Mouse (Mus musculus): ENCODE measurements around the gene Adgrl1. TPM values are rescaled to one million over a fixed set of nuclear protein-coding genes. Genes with fewer than 3 reads are reported as not detected.
"Not testable (repeated sequence)": the region's sequence is repeated elsewhere in the genome, so short reads cannot be mapped to it uniquely, and the experiment has no call there.

The Adgrl1 gene
- polyA plus RNA-seq, 1 experiment: 327 TPM

DNA sequence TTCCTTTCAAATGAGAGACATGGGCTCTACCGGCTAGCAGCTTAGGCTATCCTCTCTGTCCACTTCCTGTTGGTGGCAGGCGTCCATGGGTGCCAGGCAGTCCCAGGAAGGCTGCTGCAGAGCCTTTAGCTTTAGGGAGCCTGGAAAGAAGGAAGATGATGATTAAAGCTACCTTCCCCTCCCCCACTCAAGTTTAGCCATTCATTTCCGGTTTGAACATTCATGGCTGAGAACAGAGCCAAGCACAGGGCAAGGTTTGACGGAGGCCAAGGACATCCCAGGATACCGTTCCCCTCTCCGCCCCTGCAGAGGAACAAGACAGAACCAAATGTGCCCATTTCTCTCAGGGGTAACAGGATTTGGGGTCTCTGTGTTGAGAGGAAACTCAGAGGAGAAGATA, 77.7 kb downstream of the Adgrl1 start:
- no peak for TF ChIP-seq POLR2A (IDR thresholded peaks at IDR 0.05; ENCODE audit: borderline replicate concordance, extremely low read depth, insufficient read depth, insufficient read length, poor library complexity, severe bottlenecking)
- TF ChIP-seq CTCF (IDR thresholded peaks at IDR 0.05; ENCODE audit: borderline replicate concordance, extremely low read depth, insufficient read depth, insufficient read length): no peak
- no peak for DNase-seq (ENCODE audit: low read depth)

DNA sequence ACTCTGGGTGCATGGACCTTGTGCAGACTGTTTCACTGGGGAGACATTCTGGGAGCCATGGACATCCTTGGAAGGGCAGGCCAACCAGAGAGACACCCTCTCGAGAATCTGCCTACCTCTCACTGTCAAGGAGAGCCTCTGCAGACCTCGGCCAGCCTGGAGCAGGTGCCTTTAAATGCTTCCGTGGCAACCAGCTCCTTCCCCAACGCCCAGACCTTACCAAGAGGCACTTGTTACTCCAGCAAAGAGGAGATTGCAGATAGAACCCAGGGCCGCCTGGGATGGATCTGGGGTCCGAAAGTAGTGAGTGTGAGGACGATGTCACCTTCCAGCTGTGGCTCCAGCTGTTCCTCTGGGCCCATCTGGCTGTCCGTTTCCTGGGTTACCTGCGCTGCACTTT, 78.3 kb downstream of the Adgrl1 start:
- DNase-seq (ENCODE audit: low read depth): no peak
- TF ChIP-seq POLR2A (IDR thresholded peaks at IDR 0.05; ENCODE audit: borderline replicate concordance, extremely low read depth, insufficient read depth, insufficient read length, poor library complexity, severe bottlenecking) (no peak), CTCF (IDR thresholded peaks at IDR 0.05; ENCODE audit: borderline replicate concordance, extremely low read depth, insufficient read depth, insufficient read length) (no peak)

DNA sequence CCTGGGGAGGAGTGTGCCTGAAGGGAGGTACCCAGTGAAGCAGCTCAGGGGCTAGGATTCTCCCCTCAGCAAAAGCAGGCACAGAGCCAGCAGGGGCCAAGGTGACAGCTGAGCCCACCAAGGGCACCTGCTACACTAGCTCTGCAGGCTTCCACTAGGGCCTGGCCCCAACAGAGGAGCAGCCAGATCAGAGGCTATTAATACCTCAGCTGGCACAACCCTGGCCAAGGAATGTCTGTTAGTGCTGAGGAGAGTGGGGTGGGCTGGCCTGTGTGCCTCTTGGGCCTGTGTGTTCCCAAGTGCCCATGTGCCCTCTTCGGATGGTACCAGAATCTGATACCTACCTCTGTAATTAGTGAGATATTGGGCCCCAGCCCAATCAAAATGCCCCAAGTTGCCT, 80.3 kb downstream of the Adgrl1 start:
- TF ChIP-seq CTCF (IDR thresholded peaks at IDR 0.05; ENCODE audit: borderline replicate concordance, extremely low read depth, insufficient read depth, insufficient read length): no peak
- no peak for TF ChIP-seq POLR2A (IDR thresholded peaks at IDR 0.05; ENCODE audit: borderline replicate concordance, extremely low read depth, insufficient read depth, insufficient read length, poor library complexity, severe bottlenecking)
- no peak for DNase-seq (ENCODE audit: low read depth)

- DNase-seq (ENCODE audit: low read depth): no peak
- TF ChIP-seq CTCF (IDR thresholded peaks at IDR 0.05; ENCODE audit: borderline replicate concordance, extremely low read depth, insufficient read depth, insufficient read length) (no peak), POLR2A (IDR thresholded peaks at IDR 0.05; ENCODE audit: borderline replicate concordance, extremely low read depth, insufficient read depth, insufficient read length, poor library complexity, severe bottlenecking) (no peak)
These were observed 80.9 kb downstream of the Adgrl1 start for GRCm38 (mm10) chr8:83980845-83981244.

GRCm38 (mm10) chr8:83981533-83981932, 81.6 kb downstream of the Adgrl1 start:
- TF ChIP-seq POLR2A (IDR thresholded peaks at IDR 0.05; ENCODE audit: borderline replicate concordance, extremely low read depth, insufficient read depth, insufficient read length, poor library complexity, severe bottlenecking) (no peak), CTCF (IDR thresholded peaks at IDR 0.05; ENCODE audit: borderline replicate concordance, extremely low read depth, insufficient read depth, insufficient read length) (no peak)
- DNase-seq (ENCODE audit: low read depth): no peak

- no peak for DNase-seq (ENCODE audit: low read depth)
- TF ChIP-seq CTCF (IDR thresholded peaks at IDR 0.05; ENCODE audit: borderline replicate concordance, extremely low read depth, insufficient read depth, insufficient read length): no peak
- no peak for TF ChIP-seq POLR2A (IDR thresholded peaks at IDR 0.05; ENCODE audit: borderline replicate concordance, extremely low read depth, insufficient read depth, insufficient read length, poor library complexity, severe bottlenecking)
These were observed 82.5 kb downstream of the Adgrl1 start for GRCm38 (mm10) chr8:83982449-83982848.

GRCm38 (mm10) chr8:83983222-83983621, 83.3 kb downstream of the Adgrl1 start:
- not testable (repeated sequence) for DNase-seq (ENCODE audit: low read depth)

DNA sequence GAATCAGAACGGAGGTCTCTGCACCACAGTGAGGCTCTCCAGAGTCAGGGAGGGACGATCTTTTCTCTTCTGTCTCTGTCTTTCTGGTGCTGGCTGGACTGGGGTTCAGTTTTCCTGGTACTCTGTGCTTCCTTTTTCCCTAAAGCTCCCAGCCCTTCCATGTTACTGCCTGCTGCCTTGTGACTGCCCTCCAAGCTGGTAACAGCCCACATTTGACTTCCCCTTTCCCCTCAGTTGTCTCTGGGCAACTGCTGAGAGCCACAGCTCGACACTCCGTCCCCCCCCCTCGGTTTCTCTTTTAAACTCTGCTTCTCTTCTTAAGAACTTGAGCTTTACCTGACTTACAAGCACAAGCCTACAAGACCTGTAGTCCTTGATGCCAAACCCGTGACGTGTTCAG, 89.3 kb downstream of the Adgrl1 start:
- DNase-seq (ENCODE audit: low read depth): no peak
- TF ChIP-seq CTCF (IDR thresholded peaks at IDR 0.05; ENCODE audit: borderline replicate concordance, extremely low read depth, insufficient read depth, insufficient read length): no peak
- TF ChIP-seq POLR2A (IDR thresholded peaks at IDR 0.05; ENCODE audit: borderline replicate concordance, extremely low read depth, insufficient read depth, insufficient read length, poor library complexity, severe bottlenecking): no peak

DNA sequence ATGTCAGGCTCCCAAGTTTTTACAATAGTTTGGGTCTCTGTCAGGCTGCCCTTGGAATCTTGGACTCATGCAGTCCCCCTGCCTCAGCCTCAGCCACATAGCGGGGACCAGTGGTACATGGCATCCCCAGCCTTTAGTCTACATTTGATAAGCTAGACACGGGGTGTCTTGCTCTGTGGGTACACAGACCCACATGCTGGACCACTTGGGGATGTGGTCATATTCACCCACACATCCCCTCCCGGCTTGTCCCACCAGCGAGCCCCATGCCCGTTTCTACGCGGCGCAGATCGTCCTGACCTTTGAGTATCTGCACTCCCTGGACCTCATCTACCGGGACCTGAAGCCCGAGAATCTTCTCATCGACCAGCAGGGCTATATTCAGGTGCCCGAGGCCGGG, 90.3 kb downstream of the Adgrl1 start:
- DNase-seq (ENCODE audit: low read depth): no peak
- TF ChIP-seq CTCF (IDR thresholded peaks at IDR 0.05; ENCODE audit: borderline replicate concordance, extremely low read depth, insufficient read depth, insufficient read length) (no peak), POLR2A (IDR thresholded peaks at IDR 0.05; ENCODE audit: borderline replicate concordance, extremely low read depth, insufficient read depth, insufficient read length, poor library complexity, severe bottlenecking) (no peak)

Other genes starting within 250 kb of the Adgrl1 start
- 91.4 and 105 TPM in 2 replicates for gene Gipc1, start 247.4 kb upstream of the Adgrl1 start, polyA plus RNA-seq (2012; rRNA removed)
- gene Ptger1, start 233.4 kb upstream of the Adgrl1 start, polyA plus RNA-seq (2012; rRNA removed): 1.1 and 1.4 TPM in 2 replicates
- 65.5 and 74.6 TPM in 2 replicates for gene Pkn1, start 200.9 kb upstream of the Adgrl1 start, polyA plus RNA-seq (2012; rRNA removed)
- 74.5 and 98.3 TPM in 2 replicates for gene Ddx39, start 184.9 kb upstream of the Adgrl1 start, polyA plus RNA-seq (2012; rRNA removed)
- gene Adgre5, start 158.8 kb upstream of the Adgrl1 start, polyA plus RNA-seq (2012; rRNA removed): 16.0 and 21.3 TPM in 2 replicates
- gene Gm10644, start 55.1 kb downstream of the Adgrl1 start, polyA plus RNA-seq (2012; rRNA removed): 0.62 and 0.77 TPM in 2 replicates
- 20.3 and 31.9 TPM in 2 replicates for gene Asf1b, start 55.4 kb downstream of the Adgrl1 start, polyA plus RNA-seq (2012; rRNA removed)
- gene Prkaca, start 72.9 kb downstream of the Adgrl1 start, polyA plus RNA-seq (2012; rRNA removed): 121 and 143 TPM in 2 replicates
- gene Samd1, start 97.6 kb downstream of the Adgrl1 start, polyA plus RNA-seq (2012; rRNA removed): 87.5 and 93.8 TPM in 2 replicates
- gene 1700067K01Rik, start 101.4 kb downstream of the Adgrl1 start, polyA plus RNA-seq (2012; rRNA removed): 0.27 and 0.37 TPM in 2 replicates
- 0.07 and 0.35 TPM in 2 replicates for gene 2210011C24Rik, start 112.1 kb downstream of the Adgrl1 start, polyA plus RNA-seq (2012; rRNA removed)
- 1.3 and 3.7 TPM in 2 replicates for gene Palm3, start 121.4 kb downstream of the Adgrl1 start, polyA plus RNA-seq (2012; rRNA removed)
- 0.48 and 0.50 TPM in 2 replicates for gene Il27ra, start 142.5 kb downstream of the Adgrl1 start, polyA plus RNA-seq (2012; rRNA removed)
- gene Rln3, start 144.9 kb downstream of the Adgrl1 start, polyA plus RNA-seq (2012; rRNA removed): 0.21 and 0.36 TPM in 2 replicates
- 2.0 and 2.9 TPM in 2 replicates for gene Gm10643, start 165.0 kb downstream of the Adgrl1 start, polyA plus RNA-seq (2012; rRNA removed)
- 34.1 and 41.7 TPM in 2 replicates for gene Rfx1, start 166.7 kb downstream of the Adgrl1 start, polyA plus RNA-seq (2012; rRNA removed)
- 109 and 153 TPM in 2 replicates for gene Dcaf15, start 204.7 kb downstream of the Adgrl1 start, polyA plus RNA-seq (2012; rRNA removed)
- gene Podnl1, start 225.9 kb downstream of the Adgrl1 start, polyA plus RNA-seq (2012; rRNA removed): 0.10 and 0.31 TPM in 2 replicates
- gene Cc2d1a, start 247.8 kb downstream of the Adgrl1 start, polyA plus RNA-seq (2012; rRNA removed): 44.9 and 47.9 TPM in 2 replicates
- 2.1 and 2.7 TPM in 2 replicates for gene 4930432K21Rik, start 247.9 kb downstream of the Adgrl1 start, polyA plus RNA-seq (2012; rRNA removed)

All from brain, embryonic 14.5 days (tissue).